Mouse (Mus musculus) G1E (cell line): ENCODE data around the gene Dhx16. TPM values are rescaled to one million over a fixed set of nuclear protein-coding genes. Genes with fewer than 3 reads are reported as not detected.

ENCODE experiments used
- ATAC-seq: 2 replicates; pipeline ENCODE4 v1.8.0; 2016; ENCODE audit warnings: mild to moderate bottlenecking; ENCODE audit not compliant: insufficient number of reproducible peaks, poor library complexity, low FRiP score, severe bottlenecking; ENCODE audit errors: extremely low read depth
- DNase-seq: peaks from one replicate; pipeline ENCODE4 v3.0.0; 2012; ENCODE audit warnings: low spot score
- H3K27me3 ChIP-seq: 2 replicates; pipeline ENCODE4 v1.6.1; 2012; ENCODE audit warnings: mild to moderate bottlenecking, low read length, inconsistent platforms; ENCODE audit not compliant: insufficient read depth
- H3K36me3 ChIP-seq: replicated peaks from 2 replicates; pipeline ENCODE3; 2012; ENCODE audit warnings: mild to moderate bottlenecking, inconsistent platforms
- H3K4me1 ChIP-seq: 2 replicates; pipeline ENCODE4 v1.6.1; 2012; ENCODE audit warnings: low read depth, low read length, inconsistent platforms, mixed read lengths; ENCODE audit not compliant: insufficient read depth
- H3K4me3 ChIP-seq: 2 replicates; pipeline ENCODE4 v1.5.1; 2012; ENCODE audit warnings: low read depth, mild to moderate bottlenecking, inconsistent platforms, low read length, moderate library complexity, mixed read lengths
- H3K9me3 ChIP-seq: replicated peaks from 2 replicates; pipeline ENCODE4 v1.6.1; 2012; ENCODE audit warnings: inconsistent platforms
- CTCF ChIP-seq: IDR thresholded peaks from 2 replicates; pipeline ENCODE4 v1.5.1; 2012; ENCODE audit warnings: low read depth, low read length, inconsistent platforms, mixed read lengths
- TAL1 ChIP-seq: conservative IDR thresholded peaks from 2 replicates; pipeline ENCODE4 v1.6.1; 2012; ENCODE audit warnings: low read depth, low read length, inconsistent platforms, mixed read lengths
- polyA plus RNA-seq: library from polyadenylated mRNA; stranded (reverse); fragments of >175 nt; gene quantifications from 2 replicates; pipeline ENCODE4 v1.2.3, GENCODE M21; 2012
- total RNA-seq, 2 experiments: library from RNA; stranded (forward) in 1 of 2; stranded (reverse) in 1 of 2; fragments of 200-1000 nt in 1 of 2; fragments of >200 nt in 1 of 2; fragmentation: Nextera tagmentation in 1 of 2; gene quantifications; 2 replicates each; pipeline ENCODE4 v1.2.3; 2014 to 2017

The Dhx16 gene
- total and polyA plus RNA-seq, 3 experiments = 56.3 to 81.1 (median 73.6) TPM

- Histone ChIP-seq H3K9me3 (peaks cover 6% of the 10 kb centered on the region), H3K4me1 (no peaks in the 10 kb centered on the region; the same call in 1 of the 2 replicates), H3K4me3 (no peak overlapping the region), H3K27me3 (no peaks in the 10 kb centered on the region), H3K36me3 (no peaks in the 10 kb centered on the region)
- TF ChIP-seq CTCF (no peak), TAL1 (no peak)
- ATAC-seq (no peak), DNase-seq (no peak)
Observed at GRCm38 (mm10) chr17:35939941-35940340, 60.3 kb downstream of the Dhx16 start.

Other genes starting within 250 kb of the Dhx16 start
Only the 20 nearest of the 24 such genes appear.
- 33.4 and 45.3 TPM in 2 replicates for gene Gtf2h4, start 206.1 kb upstream of the Dhx16 start, total RNA-seq (2014; fragmentation: Nextera tagmentation)
- 22.7 and 29.5 TPM in 2 replicates for gene Gtf2h4, start 206.1 kb upstream of the Dhx16 start, total RNA-seq (2017)
- gene Gtf2h4, start 206.1 kb upstream of the Dhx16 start, polyA plus RNA-seq = 26.4 and 27.1 TPM in 2 replicates
- gene Ddr1, start 175.2 kb upstream of the Dhx16 start, total RNA-seq (2014; fragmentation: Nextera tagmentation) = not detected in 2 replicates
- 0.06 TPM in 1 of 2 replicates, not detected in the other for gene Ddr1, start 175.2 kb upstream of the Dhx16 start, total RNA-seq (2017)
- 0.04 and 0.06 TPM in 2 replicates for gene Ddr1, start 175.2 kb upstream of the Dhx16 start, polyA plus RNA-seq
- gene Ier3, start 58.1 kb upstream of the Dhx16 start, total RNA-seq (2014; fragmentation: Nextera tagmentation) = 13.7 and 21.4 TPM in 2 replicates
- gene Ier3, start 58.1 kb upstream of the Dhx16 start, total RNA-seq (2017) = 49.5 and 61.2 TPM in 2 replicates
- 33.5 and 39.8 TPM in 2 replicates for gene Ier3, start 58.1 kb upstream of the Dhx16 start, polyA plus RNA-seq
- 68.5 and 73.7 TPM in 2 replicates for gene Flot1, start 56.6 kb upstream of the Dhx16 start, total RNA-seq (2014; fragmentation: Nextera tagmentation)
- gene Flot1, start 56.6 kb upstream of the Dhx16 start, total RNA-seq (2017) = 93.5 and 97.6 TPM in 2 replicates
- gene Flot1, start 56.6 kb upstream of the Dhx16 start, polyA plus RNA-seq = 65.3 and 84.9 TPM in 2 replicates
- gene Tubb5, start 41.5 kb upstream of the Dhx16 start, total RNA-seq (2014; fragmentation: Nextera tagmentation) = 677 and 817 TPM in 2 replicates
- gene Tubb5, start 41.5 kb upstream of the Dhx16 start, total RNA-seq (2017) = 849 and 1,028 TPM in 2 replicates
- 299 and 510 TPM in 2 replicates for gene Tubb5, start 41.5 kb upstream of the Dhx16 start, polyA plus RNA-seq
- 197 and 209 TPM in 2 replicates for gene Mdc1, start 38.3 kb upstream of the Dhx16 start, total RNA-seq (2014; fragmentation: Nextera tagmentation)
- gene Mdc1, start 38.3 kb upstream of the Dhx16 start, total RNA-seq (2017) = 10.8 and 15.8 TPM in 2 replicates
- gene Mdc1, start 38.3 kb upstream of the Dhx16 start, polyA plus RNA-seq = 18.2 and 29.7 TPM in 2 replicates
- 39.9 and 59.9 TPM in 2 replicates for gene Nrm, start 18.5 kb upstream of the Dhx16 start, total RNA-seq (2014; fragmentation: Nextera tagmentation)
- gene Nrm, start 18.5 kb upstream of the Dhx16 start, total RNA-seq (2017) = 51.0 and 53.3 TPM in 2 replicates
- 23.4 and 33.1 TPM in 2 replicates for gene Nrm, start 18.5 kb upstream of the Dhx16 start, polyA plus RNA-seq
- 61.9 and 73.7 TPM in 2 replicates for gene Ppp1r18, start 14.2 kb upstream of the Dhx16 start, total RNA-seq (2014; fragmentation: Nextera tagmentation)
- 31.1 and 33.1 TPM in 2 replicates for gene Ppp1r18, start 14.2 kb upstream of the Dhx16 start, total RNA-seq (2017)
- 87.9 and 103 TPM in 2 replicates for gene Ppp1r18, start 14.2 kb upstream of the Dhx16 start, polyA plus RNA-seq
- 32.7 and 45.0 TPM in 2 replicates for gene 2310061I04Rik, start 17.6 kb downstream of the Dhx16 start, total RNA-seq (2014; fragmentation: Nextera tagmentation)
- gene 2310061I04Rik, start 17.6 kb downstream of the Dhx16 start, total RNA-seq (2017) = 3.1 and 3.3 TPM in 2 replicates
- gene 2310061I04Rik, start 17.6 kb downstream of the Dhx16 start, polyA plus RNA-seq = 163 and 185 TPM in 2 replicates
- gene Atat1, start 30.3 kb downstream of the Dhx16 start, total RNA-seq (2014; fragmentation: Nextera tagmentation) = 18.1 and 18.3 TPM in 2 replicates
- gene Atat1, start 30.3 kb downstream of the Dhx16 start, total RNA-seq (2017) = 7.3 and 10.5 TPM in 2 replicates
- gene Atat1, start 30.3 kb downstream of the Dhx16 start, polyA plus RNA-seq = 16.3 and 17.3 TPM in 2 replicates
- gene Mrps18b, start 36.6 kb downstream of the Dhx16 start, total RNA-seq (2014; fragmentation: Nextera tagmentation) = 107 and 118 TPM in 2 replicates
- 103 and 127 TPM in 2 replicates for gene Mrps18b, start 36.6 kb downstream of the Dhx16 start, total RNA-seq (2017)
- gene Mrps18b, start 36.6 kb downstream of the Dhx16 start, polyA plus RNA-seq = 7.8 and 8.9 TPM in 2 replicates
- 85.7 and 93.8 TPM in 2 replicates for gene Ppp1r10, start 36.6 kb downstream of the Dhx16 start, total RNA-seq (2014; fragmentation: Nextera tagmentation)
- 64.7 and 77.3 TPM in 2 replicates for gene Ppp1r10, start 36.6 kb downstream of the Dhx16 start, total RNA-seq (2017)
- gene Ppp1r10, start 36.6 kb downstream of the Dhx16 start, polyA plus RNA-seq = 30.9 and 33.0 TPM in 2 replicates
- gene Abcf1, start 89.9 kb downstream of the Dhx16 start, total RNA-seq (2014; fragmentation: Nextera tagmentation) = 77.0 and 80.6 TPM in 2 replicates
- 129 and 176 TPM in 2 replicates for gene Abcf1, start 89.9 kb downstream of the Dhx16 start, total RNA-seq (2017)
- 167 and 196 TPM in 2 replicates for gene Abcf1, start 89.9 kb downstream of the Dhx16 start, polyA plus RNA-seq
- 18.5 and 22.9 TPM in 2 replicates for gene Gnl1, start 100.0 kb downstream of the Dhx16 start, total RNA-seq (2014; fragmentation: Nextera tagmentation)
- gene Gnl1, start 100.0 kb downstream of the Dhx16 start, total RNA-seq (2017) = 28.6 and 29.5 TPM in 2 replicates
- 120 and 121 TPM in 2 replicates for gene Gnl1, start 100.0 kb downstream of the Dhx16 start, polyA plus RNA-seq
- 38.6 and 49.4 TPM in 2 replicates for gene Prr3, start 100.4 kb downstream of the Dhx16 start, total RNA-seq (2014; fragmentation: Nextera tagmentation)
- 11.4 and 15.6 TPM in 2 replicates for gene Prr3, start 100.4 kb downstream of the Dhx16 start, total RNA-seq (2017)
- gene Prr3, start 100.4 kb downstream of the Dhx16 start, polyA plus RNA-seq = 30.1 and 33.1 TPM in 2 replicates
- gene H2-T24, start 140.7 kb downstream of the Dhx16 start, total RNA-seq (2014; fragmentation: Nextera tagmentation) = 16.6 TPM in 1 of 2 replicates, not detected in the other
- gene H2-T24, start 140.7 kb downstream of the Dhx16 start, total RNA-seq (2017) = 5.8 and 6.9 TPM in 2 replicates
- gene H2-T24, start 140.7 kb downstream of the Dhx16 start, polyA plus RNA-seq = 0.47 and 0.50 TPM in 2 replicates
- 2.3 and 11.3 TPM in 2 replicates for gene H2-T23, start 153.0 kb downstream of the Dhx16 start, total RNA-seq (2014; fragmentation: Nextera tagmentation)
- 21.6 and 29.4 TPM in 2 replicates for gene H2-T23, start 153.0 kb downstream of the Dhx16 start, total RNA-seq (2017)
- 9.5 and 9.8 TPM in 2 replicates for gene H2-T23, start 153.0 kb downstream of the Dhx16 start, polyA plus RNA-seq
- gene H2-T22, start 162.9 kb downstream of the Dhx16 start, total RNA-seq (2014; fragmentation: Nextera tagmentation) = 6.5 and 12.0 TPM in 2 replicates
- 20.0 and 22.8 TPM in 2 replicates for gene H2-T22, start 162.9 kb downstream of the Dhx16 start, total RNA-seq (2017)
- gene H2-T22, start 162.9 kb downstream of the Dhx16 start, polyA plus RNA-seq = 3.1 and 5.7 TPM in 2 replicates
- gene Gm6034, start 163.1 kb downstream of the Dhx16 start, total RNA-seq (2014; fragmentation: Nextera tagmentation) = not detected in 2 replicates
- gene Gm6034, start 163.1 kb downstream of the Dhx16 start, total RNA-seq (2017) = not detected in 2 replicates
- not detected in 2 replicates for gene Gm6034, start 163.1 kb downstream of the Dhx16 start, polyA plus RNA-seq
- not detected in 2 replicates for gene Gm11127, start 178.6 kb downstream of the Dhx16 start, total RNA-seq (2014; fragmentation: Nextera tagmentation)
- gene Gm11127, start 178.6 kb downstream of the Dhx16 start, total RNA-seq (2017) = not detected in 2 replicates
- not detected in 2 replicates for gene Gm11127, start 178.6 kb downstream of the Dhx16 start, polyA plus RNA-seq